Mouse (Mus musculus): ENCODE data around the gene Tet2. TPM values are rescaled to one million over a fixed set of nuclear protein-coding genes. Genes with fewer than 3 reads are reported as not detected.
A peak's percentile ranks its signal among the peaks of the same experiment; 100 is the strongest.
"Not testable (repeated sequence)": the region's sequence is repeated elsewhere in the genome, so short reads cannot be mapped to it uniquely, and the experiment has no call there.

Tet2 gene
- polyA plus RNA-seq, 1 experiment from 2014 or later, result 28.4 TPM

GRCm38 (mm10) chr3:133542084-133542483, 2.9 kb downstream of the Tet2 start:
- Histone ChIP-seq H3K4me3 (ENCODE audit: low read depth, low read length) (no peak overlapping the region), H3K36me3 (ENCODE audit: control insufficient read depth, insufficient read depth, low read length) (no peaks in the 10 kb centered on the region)

GRCm38 (mm10) chr3:133541000-133541399, 3.9 kb downstream of the Tet2 start:
- H3K36me3 ChIP-seq (ENCODE audit: control insufficient read depth, insufficient read depth, low read length), result no peaks in the 10 kb centered on the region
- peaks cover 5% of the 10 kb centered on the region; the same call in 1 of the 2 replicates for H3K4me1 ChIP-seq (ENCODE audit: control insufficient read depth, insufficient read depth, low read length)
- no peak overlapping the region for H3K4me2 ChIP-seq (ENCODE audit: low read depth, low read length)
- H3K9ac ChIP-seq (replicated peaks; ENCODE audit: low read depth, low read length), result no peak overlapping the region
- no peak overlapping the region for H3K27ac ChIP-seq (ENCODE audit: low read depth, low read length)
- H3K9me3 ChIP-seq (ENCODE audit: control insufficient read depth, low read length), result no peaks in the 10 kb centered on the region
- H3K27me3 ChIP-seq (ENCODE audit: control insufficient read depth, insufficient read depth, low read length), result no peaks in the 10 kb centered on the region
- H3K4me3 ChIP-seq (ENCODE audit: low read depth, low read length), result no peak overlapping the region
- no peak for ATAC-seq (ENCODE audit: low read depth)

More at GRCm38 (mm10) chr3:133542084-133542483, 2.9 kb downstream of the Tet2 start:
- peak overlapping the region; percentile 65 for H3K4me2 ChIP-seq (ENCODE audit: low read depth, low read length)
- no peak for ATAC-seq (ENCODE audit: low read depth)
- no peaks in the 10 kb centered on the region for H3K9me3 ChIP-seq (ENCODE audit: control insufficient read depth, low read length)
- H3K27me3 ChIP-seq (ENCODE audit: control insufficient read depth, insufficient read depth, low read length), result no peaks in the 10 kb centered on the region
- no peak overlapping the region for H3K27ac ChIP-seq (ENCODE audit: low read depth, low read length)
- H3K4me1 ChIP-seq (ENCODE audit: control insufficient read depth, insufficient read depth, low read length), result peaks cover 5% of the 10 kb centered on the region; the same call in 1 of the 2 replicates
- H3K9ac ChIP-seq (replicated peaks; ENCODE audit: low read depth, low read length), result no peak overlapping the region

- Histone ChIP-seq H3K4me1 (ENCODE audit: control insufficient read depth, insufficient read depth, low read length) (peaks cover 5% of the 10 kb centered on the region; the same call in 1 of the 2 replicates), H3K27ac (ENCODE audit: low read depth, low read length) (no peak overlapping the region; the same call in 1 of the 2 replicates), H3K4me2 (ENCODE audit: low read depth, low read length) (no peak overlapping the region), H3K9ac (replicated peaks; ENCODE audit: low read depth, low read length) (no peak overlapping the region), H3K4me3 (ENCODE audit: low read depth, low read length) (no peak overlapping the region), H3K27me3 (ENCODE audit: control insufficient read depth, insufficient read depth, low read length) (no peaks in the 10 kb centered on the region), H3K36me3 (ENCODE audit: control insufficient read depth, insufficient read depth, low read length) (no peaks in the 10 kb centered on the region), H3K9me3 (ENCODE audit: control insufficient read depth, low read length) (no peaks in the 10 kb centered on the region)
- whole genome bisulfite sequencing, result 80% methylated on average over 4 of the region's 4 CpGs
- ATAC-seq (ENCODE audit: low read depth), result no peak
Measured at GRCm38 (mm10) chr3:133539991-133540390, 4.9 kb downstream of the Tet2 start.

GRCm38 (mm10) chr3:133538499-133538898, 6.4 kb downstream of the Tet2 start:
- not testable (repeated sequence) for H3K36me3 ChIP-seq (ENCODE audit: control insufficient read depth, insufficient read depth, low read length); H3K9me3 ChIP-seq (ENCODE audit: control insufficient read depth, low read length); ATAC-seq (ENCODE audit: low read depth); H3K27me3 ChIP-seq (ENCODE audit: control insufficient read depth, insufficient read depth, low read length); H3K4me3 ChIP-seq (ENCODE audit: low read depth, low read length); H3K27ac ChIP-seq (ENCODE audit: low read depth, low read length); H3K4me1 ChIP-seq (ENCODE audit: control insufficient read depth, insufficient read depth, low read length); H3K9ac ChIP-seq (replicated peaks; ENCODE audit: low read depth, low read length); H3K4me2 ChIP-seq (ENCODE audit: low read depth, low read length)
- 98% methylated on average over 4 of the region's 4 CpGs for WGBS

GRCm38 (mm10) chr3:133535644-133536043, 9.3 kb downstream of the Tet2 start:
- 87% methylated on average over 6 of the region's 6 CpGs for WGBS
- no peak overlapping the region for H3K4me2 ChIP-seq (ENCODE audit: low read depth, low read length)

GRCm38 (mm10) chr3:133534066-133534465, 10.9 kb downstream of the Tet2 start:
- H3K4me2 ChIP-seq (ENCODE audit: low read depth, low read length), result no peak overlapping the region
- H3K4me1 ChIP-seq (ENCODE audit: control insufficient read depth, insufficient read depth, low read length), result 0 out of 2 replicates have a peak, but pooled peaks cover 3% of the 10 kb centered on the region
- no peak overlapping the region for H3K4me3 ChIP-seq (ENCODE audit: low read depth, low read length)
- no peaks in the 10 kb centered on the region for H3K27me3 ChIP-seq (ENCODE audit: control insufficient read depth, insufficient read depth, low read length)
- 25% methylated on average over 6 of the region's 6 CpGs for WGBS
- H3K9ac ChIP-seq (replicated peaks; ENCODE audit: low read depth, low read length), result no peak overlapping the region
- ATAC-seq (ENCODE audit: low read depth), result no peak
- H3K27ac ChIP-seq (ENCODE audit: low read depth, low read length), result no peak overlapping the region
- H3K9me3 ChIP-seq (ENCODE audit: control insufficient read depth, low read length), result no peaks in the 10 kb centered on the region
- no peaks in the 10 kb centered on the region for H3K36me3 ChIP-seq (ENCODE audit: control insufficient read depth, insufficient read depth, low read length)

More at GRCm38 (mm10) chr3:133535644-133536043, 9.3 kb downstream of the Tet2 start:
- Histone ChIP-seq H3K4me3 (ENCODE audit: low read depth, low read length) (no peak overlapping the region), H3K9me3 (ENCODE audit: control insufficient read depth, low read length) (no peaks in the 10 kb centered on the region), H3K36me3 (ENCODE audit: control insufficient read depth, insufficient read depth, low read length) (no peaks in the 10 kb centered on the region), H3K27me3 (ENCODE audit: control insufficient read depth, insufficient read depth, low read length) (no peaks in the 10 kb centered on the region), H3K9ac (replicated peaks; ENCODE audit: low read depth, low read length) (no peak overlapping the region), H3K27ac (ENCODE audit: low read depth, low read length) (no peak overlapping the region), H3K4me1 (ENCODE audit: control insufficient read depth, insufficient read depth, low read length) (0 out of 2 replicates have a peak, but pooled peaks cover 3% of the 10 kb centered on the region)
- no peak for ATAC-seq (ENCODE audit: low read depth)

GRCm38 (mm10) chr3:133533272-133533995, 11.5 kb downstream of the Tet2 start:
- H3K27ac ChIP-seq (ENCODE audit: low read depth, low read length), result no peak overlapping the region
- H3K4me3 ChIP-seq (ENCODE audit: low read depth, low read length), result no peak overlapping the region
- H3K4me1 ChIP-seq (ENCODE audit: control insufficient read depth, insufficient read depth, low read length), result 0 out of 2 replicates have a peak, but pooled peaks cover 3% of the 10 kb centered on the region
- no peak overlapping the region for H3K9ac ChIP-seq (replicated peaks; ENCODE audit: low read depth, low read length)
- ATAC-seq (ENCODE audit: low read depth), result no peak
- no peak overlapping the region for H3K4me2 ChIP-seq (ENCODE audit: low read depth, low read length)
- WGBS, result 58% methylated on average over 10 of the region's 11 CpGs
- no peaks in the 10 kb centered on the region for H3K27me3 ChIP-seq (ENCODE audit: control insufficient read depth, insufficient read depth, low read length)
- H3K36me3 ChIP-seq (ENCODE audit: control insufficient read depth, insufficient read depth, low read length), result no peaks in the 10 kb centered on the region
- no peaks in the 10 kb centered on the region for H3K9me3 ChIP-seq (ENCODE audit: control insufficient read depth, low read length)

- Histone ChIP-seq H3K9me3 (ENCODE audit: control insufficient read depth, low read length) (no peaks in the 10 kb centered on the region), H3K36me3 (ENCODE audit: control insufficient read depth, insufficient read depth, low read length) (no peaks in the 10 kb centered on the region), H3K9ac (replicated peaks; ENCODE audit: low read depth, low read length) (no peak overlapping the region), H3K4me1 (ENCODE audit: control insufficient read depth, insufficient read depth, low read length) (0 out of 2 replicates have a peak, but pooled peaks cover 3% of the 10 kb centered on the region), H3K4me3 (ENCODE audit: low read depth, low read length) (no peak overlapping the region), H3K27me3 (ENCODE audit: control insufficient read depth, insufficient read depth, low read length) (no peaks in the 10 kb centered on the region), H3K27ac (ENCODE audit: low read depth, low read length) (no peak overlapping the region), H3K4me2 (ENCODE audit: low read depth, low read length) (no peak overlapping the region)
- no peak for ATAC-seq (ENCODE audit: low read depth)
- 48% methylated on average over 3 of the region's 3 CpGs for WGBS
Measured at GRCm38 (mm10) chr3:133532806-133533205, 12.1 kb downstream of the Tet2 start.

GRCm38 (mm10) chr3:133532252-133532651, 12.7 kb downstream of the Tet2 start:
- Histone ChIP-seq H3K27ac (ENCODE audit: low read depth, low read length) (no peak overlapping the region), H3K9me3 (ENCODE audit: control insufficient read depth, low read length) (no peaks in the 10 kb centered on the region), H3K27me3 (ENCODE audit: control insufficient read depth, insufficient read depth, low read length) (no peaks in the 10 kb centered on the region), H3K9ac (replicated peaks; ENCODE audit: low read depth, low read length) (no peak overlapping the region), H3K36me3 (ENCODE audit: control insufficient read depth, insufficient read depth, low read length) (no peaks in the 10 kb centered on the region), H3K4me1 (ENCODE audit: control insufficient read depth, insufficient read depth, low read length) (0 out of 2 replicates have a peak, but pooled peaks cover 3% of the 10 kb centered on the region), H3K4me2 (ENCODE audit: low read depth, low read length) (no peak overlapping the region), H3K4me3 (ENCODE audit: low read depth, low read length) (no peak overlapping the region)
- no peak for ATAC-seq (ENCODE audit: low read depth)
- 80% methylated on average over 6 of the region's 6 CpGs for WGBS

Measured in neural tube, embryonic 14.5 days (tissue).